Mouse (Mus musculus) small intestine, adult 2 months (tissue): ENCODE data around the gene Tgfbi.

ENCODE experiments used
- CTCF ChIP-seq: fragments of 200-500 bp; IDR thresholded peaks from 2 replicates; pipeline ENCODE4 v1.5.1; 2012; ENCODE audit warnings: low read depth, mild to moderate bottlenecking, control low read depth, inconsistent platforms, low read length, moderate library complexity, mixed read lengths; ENCODE audit not compliant: insufficient replicate concordance, insufficient read length; ENCODE audit errors: extremely low read depth
- POLR2A ChIP-seq: fragments of 200-500 bp; IDR thresholded peaks from 2 replicates; pipeline ENCODE4 v1.6.1; 2012; ENCODE audit warnings: low read depth, mild to moderate bottlenecking, control low read depth, inconsistent platforms, low read length, moderate library complexity

GRCm38 (mm10) chr13:56597831-56598612 lies 11.3 kb upstream of the Tgfbi start:
- TF ChIP-seq CTCF (no peak), POLR2A (no peak)
